Mouse (Mus musculus) neural tube, embryonic 12.5 days (tissue): ENCODE results near the gene Tprn. TPM values are rescaled to one million over a fixed set of nuclear protein-coding genes. Genes with fewer than 3 reads are reported as not detected.

Source experiments
- ATAC-seq: fragments of 200-750 bp; cut with Nextera tagmentation; 2 replicates; pipeline ENCODE4 v1.8.0; 2017; ENCODE audit warnings: low read depth, mild to moderate bottlenecking, moderate TSS enrichment, moderate library complexity; ENCODE audit not compliant: low FRiP score
- H3K27ac ChIP-seq: fragments of 300-500 bp; sonication (generic); 2 replicates; pipeline ENCODE4 v1.5.1; 2016
- H3K27me3 ChIP-seq: fragments of 300-500 bp; sonication (generic); replicated peaks from 2 replicates; pipeline ENCODE4 v1.6.1; 2016; ENCODE audit warnings: mild to moderate bottlenecking
- H3K36me3 ChIP-seq: fragments of 300-500 bp; sonication (generic); 2 replicates; pipeline ENCODE4 v1.6.1; 2016; ENCODE audit warnings: mild to moderate bottlenecking
- H3K4me1 ChIP-seq: fragments of 300-500 bp; sonication (generic); 2 replicates; pipeline ENCODE4 v1.6.1; 2016
- H3K4me2 ChIP-seq: fragments of 300-500 bp; sonication (generic); replicated peaks from 2 replicates; pipeline ENCODE4 v1.6.1; 2016; ENCODE audit warnings: mild to moderate bottlenecking
- H3K4me3 ChIP-seq: fragments of 300-500 bp; sonication (generic); 2 replicates; pipeline ENCODE4 v1.5.1; 2016
- H3K9ac ChIP-seq: fragments of 300-500 bp; sonication (generic); 2 replicates; pipeline ENCODE4 v1.6.1; 2016; ENCODE audit warnings: mild to moderate bottlenecking
- H3K9me3 ChIP-seq: fragments of 300-500 bp; sonication (generic); 2 replicates; pipeline ENCODE4 v1.6.1; 2016; ENCODE audit warnings: mild to moderate bottlenecking
- WGBS: fragments of 180-500 bp; shearing (Covaris S2); methylation state at CpG from one replicate; pipeline ENCODE4 v1.1.7; 2016; 5-methylcytosine and 5-hydroxymethylcytosine counted together
- polyA plus RNA-seq: library from polyadenylated mRNA; unstranded; fragments of >200 nt; fragmentation: Nextera tagmentation; extraction: Ambion mirVana; gene quantifications from 2 replicates; pipeline ENCODE4 v1.2.1, GENCODE M21; 2016

The Tprn gene
- polyA plus RNA-seq, 1 experiment from 2014 or later: 15.2 TPM

DNA sequence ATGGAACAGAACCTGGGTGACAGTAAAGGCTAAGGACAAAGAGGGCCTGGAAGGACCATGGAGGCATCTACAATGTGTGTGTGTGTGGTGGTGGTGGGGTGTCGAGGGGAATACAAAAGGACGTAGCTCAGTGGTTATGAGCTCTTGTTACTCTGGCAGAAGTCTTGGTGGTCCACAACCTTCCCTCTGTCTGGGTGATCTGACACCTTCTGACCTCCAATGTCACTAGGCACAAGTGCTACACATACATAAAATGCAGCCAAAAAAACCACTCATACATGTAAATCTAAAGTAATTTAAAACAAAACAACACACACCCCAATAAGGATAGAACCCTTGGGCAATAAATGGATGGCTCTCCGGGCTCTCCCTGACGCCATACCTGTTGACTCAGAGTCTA, 35.0 kb upstream of the Tprn start:
- H3K27me3 ChIP-seq: peaks cover 9% of the 10 kb centered on the region; the same call in 1 of the 2 replicates
- 91% methylated on average over 4 of the region's 4 CpGs for WGBS
- H3K4me1 ChIP-seq: peaks cover 23% of the 10 kb centered on the region
- no peak for ATAC-seq
- H3K4me2 ChIP-seq: no peak overlapping the region
- no peaks in the 10 kb centered on the region for H3K9me3 ChIP-seq
- no peak overlapping the region for H3K4me3 ChIP-seq
- no peaks in the 10 kb centered on the region for H3K36me3 ChIP-seq
- H3K9ac ChIP-seq: no peak overlapping the region
- no peak overlapping the region for H3K27ac ChIP-seq

- peak overlapping the region; percentile 38 for H3K4me2 ChIP-seq
- 0% methylated on average over 7 of the region's 7 CpGs for WGBS
- peaks cover 19% of the 10 kb centered on the region for H3K4me1 ChIP-seq
- no peak overlapping the region for H3K27ac ChIP-seq
- ATAC-seq: no peak
- H3K9me3 ChIP-seq: no peaks in the 10 kb centered on the region
- peaks cover 9% of the 10 kb centered on the region; the same call in 1 of the 2 replicates for H3K27me3 ChIP-seq
- H3K9ac ChIP-seq: no peak overlapping the region
- H3K36me3 ChIP-seq: no peaks in the 10 kb centered on the region
- no peak overlapping the region for H3K4me3 ChIP-seq
These were observed 34.0 kb upstream of the Tprn start for GRCm38 (mm10) chr2:25228431-25228889.

DNA sequence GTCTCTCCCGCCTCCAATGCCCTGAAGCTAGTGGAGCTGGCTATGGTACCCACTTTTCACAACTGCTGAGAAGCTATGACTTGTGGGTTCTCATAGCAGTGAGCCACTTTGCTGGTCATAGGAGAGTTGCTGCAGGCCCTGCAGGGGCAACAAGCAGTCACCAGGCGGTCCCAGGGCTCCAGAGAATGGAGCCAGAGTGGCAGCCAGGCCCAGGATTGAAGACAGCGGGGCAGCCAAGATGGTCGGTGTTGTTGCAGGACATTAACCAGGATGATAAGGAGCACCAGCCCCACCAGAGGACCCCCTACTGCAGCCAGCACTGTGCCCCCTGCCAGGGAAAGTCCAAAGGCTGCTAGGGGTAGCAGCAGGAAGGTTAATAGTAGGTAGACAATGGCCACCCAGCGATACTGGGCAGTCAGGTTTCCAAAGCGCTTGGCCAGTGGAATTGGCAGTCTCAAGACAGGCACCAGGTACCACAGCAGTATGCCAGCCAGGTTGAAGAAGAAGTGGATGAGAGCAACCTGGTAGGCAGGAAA, 33.4 kb upstream of the Tprn start:
- ATAC-seq: no peak
- Histone ChIP-seq H3K4me2 (peak overlapping the region; percentile 38), H3K4me3 (no peak overlapping the region), H3K27me3 (peaks cover 9% of the 10 kb centered on the region; the same call in 1 of the 2 replicates), H3K9me3 (no peaks in the 10 kb centered on the region), H3K36me3 (no peaks in the 10 kb centered on the region), H3K9ac (no peak overlapping the region), H3K27ac (no peak overlapping the region), H3K4me1 (peaks cover 14% of the 10 kb centered on the region)
- WGBS: 70% methylated on average over 6 of the region's 6 CpGs

- no peak for ATAC-seq
- 84% methylated on average over 5 of the region's 5 CpGs for WGBS
- no peak overlapping the region for H3K9ac ChIP-seq
These were observed 32.8 kb upstream of the Tprn start for GRCm38 (mm10) chr2:25229582-25229981.

DNA sequence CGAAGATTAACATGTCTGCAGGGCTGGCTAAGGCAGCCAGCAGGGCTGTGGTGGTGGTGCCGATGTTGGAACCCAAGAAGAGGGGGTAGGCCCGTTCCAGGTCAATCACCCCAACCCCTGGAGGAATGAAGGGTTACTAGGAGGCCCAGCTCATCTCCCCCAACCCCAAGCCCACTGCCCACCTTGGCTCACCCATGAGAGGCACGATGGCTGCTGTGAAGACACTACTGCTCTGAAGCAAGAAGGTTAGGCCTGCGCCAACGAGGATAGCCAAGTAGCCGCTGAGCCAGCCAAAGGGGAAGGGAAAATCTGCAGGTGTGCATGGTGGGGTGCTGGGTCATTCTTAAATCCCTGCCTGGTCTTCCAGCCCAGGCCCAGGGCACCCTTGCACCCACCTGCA, 31.8 kb upstream of the Tprn start:
- WGBS: 83% methylated on average over 7 of the region's 7 CpGs
- no peak for ATAC-seq
- Histone ChIP-seq H3K4me2 (no peak overlapping the region), H3K9me3 (no peaks in the 10 kb centered on the region), H3K27me3 (peaks cover 9% of the 10 kb centered on the region; the same call in 1 of the 2 replicates), H3K27ac (no peak overlapping the region), H3K36me3 (no peaks in the 10 kb centered on the region), H3K4me1 (peaks cover 10% of the 10 kb centered on the region), H3K9ac (no peak overlapping the region), H3K4me3 (no peak overlapping the region)

More at GRCm38 (mm10) chr2:25229582-25229981, 32.8 kb upstream of the Tprn start:
- H3K4me2 ChIP-seq: no peak overlapping the region
- peaks cover 14% of the 10 kb centered on the region for H3K4me1 ChIP-seq
- H3K36me3 ChIP-seq: no peaks in the 10 kb centered on the region
- H3K4me3 ChIP-seq: no peak overlapping the region
- H3K27me3 ChIP-seq: peaks cover 9% of the 10 kb centered on the region; the same call in 1 of the 2 replicates
- H3K9me3 ChIP-seq: no peaks in the 10 kb centered on the region
- no peak overlapping the region for H3K27ac ChIP-seq

GRCm38 (mm10) chr2:25231038-25231437, 31.4 kb upstream of the Tprn start:
- no peak for ATAC-seq
- Histone ChIP-seq H3K4me3 (no peak overlapping the region), H3K36me3 (no peaks in the 10 kb centered on the region), H3K4me1 (peaks cover 6% of the 10 kb centered on the region), H3K4me2 (no peak overlapping the region), H3K9ac (no peak overlapping the region), H3K27me3 (peaks cover 9% of the 10 kb centered on the region; the same call in 1 of the 2 replicates), H3K9me3 (no peaks in the 10 kb centered on the region), H3K27ac (no peak overlapping the region)
- 59% methylated on average over 12 of the region's 12 CpGs for WGBS

GRCm38 (mm10) chr2:25233421-25233820, 29.0 kb upstream of the Tprn start:
- Histone ChIP-seq H3K4me3 (no peak overlapping the region), H3K27me3 (peaks cover 9% of the 10 kb centered on the region; the same call in 1 of the 2 replicates), H3K4me1 (peaks cover 6% of the 10 kb centered on the region), H3K27ac (no peak overlapping the region), H3K36me3 (no peaks in the 10 kb centered on the region), H3K9ac (no peak overlapping the region), H3K4me2 (no peak overlapping the region), H3K9me3 (no peaks in the 10 kb centered on the region)
- 79% methylated on average over 4 of the region's 4 CpGs for WGBS
- ATAC-seq: no peak

- Histone ChIP-seq H3K27me3 (peaks cover 9% of the 10 kb centered on the region; the same call in 1 of the 2 replicates), H3K4me2 (no peak within 1 kb of the TSS), H3K27ac (no peak within 1 kb of the TSS), H3K9ac (no peak within 1 kb of the TSS), H3K36me3 (no peaks in the 10 kb centered on the region), H3K9me3 (no peaks in the 10 kb centered on the region), H3K4me3 (no peak within 1 kb of the TSS), H3K4me1 (peaks cover 1% of the 10 kb centered on the region)
- 94% methylated on average over 3 of the region's 3 CpGs for WGBS
- ATAC-seq: no peak
These were observed 28.4 kb upstream of the Tprn start, which contains the start of gene Slc34a3 for GRCm38 (mm10) chr2:25234050-25234449. Slc34a3 (minus strand) TSS chr2:25234364.

DNA sequence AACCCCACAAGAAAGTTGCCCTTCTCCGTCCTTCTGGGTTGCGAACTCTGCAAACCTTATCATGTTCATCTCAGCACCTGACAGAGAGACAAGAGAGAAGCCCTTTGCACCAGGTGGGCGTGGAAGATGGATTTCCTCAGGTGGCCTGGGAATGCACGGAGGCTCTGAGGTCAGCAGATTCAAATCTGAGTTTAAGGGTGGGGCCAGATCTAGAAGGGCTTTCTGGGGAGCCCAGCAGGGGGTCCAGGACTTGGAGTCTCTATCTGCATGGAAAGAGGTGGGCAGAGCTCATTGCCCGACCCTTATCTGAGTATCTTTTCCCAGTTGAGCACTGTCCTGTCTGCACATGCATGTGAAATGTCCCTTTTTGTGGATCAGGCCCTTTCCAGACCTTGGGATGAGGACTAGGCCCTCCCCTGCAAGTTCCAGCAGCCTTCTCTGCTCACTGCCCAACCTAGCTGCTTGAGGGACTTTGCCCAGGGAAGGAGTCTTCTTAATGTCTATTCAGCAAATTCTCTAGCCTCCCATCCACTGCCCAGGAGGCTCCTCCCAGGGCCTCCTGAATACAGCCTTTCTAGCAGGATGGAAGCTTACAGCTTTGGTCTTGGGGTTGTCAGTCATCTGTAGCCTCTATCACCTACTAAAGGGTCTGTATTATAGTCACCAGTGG, 27.7 kb upstream of the Tprn start:
- H3K9me3 ChIP-seq: no peaks in the 10 kb centered on the region
- H3K27ac ChIP-seq: no peak overlapping the region
- no peak overlapping the region for H3K4me3 ChIP-seq
- H3K36me3 ChIP-seq: no peaks in the 10 kb centered on the region
- ATAC-seq: no peak
- H3K4me2 ChIP-seq: no peak overlapping the region
- H3K27me3 ChIP-seq: peaks cover 9% of the 10 kb centered on the region; the same call in 1 of the 2 replicates
- no peak overlapping the region for H3K9ac ChIP-seq
- no peaks in the 10 kb centered on the region for H3K4me1 ChIP-seq
- 71% methylated on average over 5 of the region's 5 CpGs for WGBS

DNA sequence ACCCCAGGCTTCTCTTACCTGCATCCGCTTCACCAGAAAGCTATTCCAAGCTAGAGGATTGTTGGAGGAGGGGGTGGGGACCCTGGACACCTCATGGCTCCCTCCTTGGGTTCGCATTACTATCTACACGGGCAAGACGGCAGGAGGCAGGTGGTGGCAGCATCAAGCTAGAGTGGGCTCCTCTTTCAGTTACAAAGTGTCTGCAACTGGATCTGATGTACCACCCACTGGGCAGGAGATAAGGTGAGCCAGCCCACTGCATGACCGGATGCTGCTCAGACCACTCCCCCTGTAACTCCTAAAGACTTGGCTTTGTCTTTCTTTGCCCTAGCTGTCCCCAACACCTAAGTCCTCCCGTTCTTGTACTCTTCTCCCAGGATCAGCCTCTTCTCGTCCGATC, 25.8 kb upstream of the Tprn start, which contains the start of gene Rnf224:
Gene Rnf224, minus strand, starts transcription at position 174 of the 400 bp plus-strand sequence.
- 41% methylated on average over 8 of the region's 8 CpGs for WGBS
- H3K36me3 ChIP-seq: no peaks in the 10 kb centered on the region
- peaks cover 7% of the 10 kb centered on the region for H3K4me1 ChIP-seq
- peaks cover 7% of the 10 kb centered on the region; the same call in 1 of the 2 replicates for H3K27me3 ChIP-seq
- H3K4me3 ChIP-seq: no peak within 1 kb of the TSS
- no peak within 1 kb of the TSS for H3K27ac ChIP-seq
- H3K9ac ChIP-seq: no peak within 1 kb of the TSS
- H3K9me3 ChIP-seq: no peaks in the 10 kb centered on the region
- no peak within 1 kb of the TSS for H3K4me2 ChIP-seq
- no peak for ATAC-seq

- 67% methylated on average over 4 of the region's 4 CpGs for WGBS
- peaks cover 8% of the 10 kb centered on the region for H3K27me3 ChIP-seq
- ATAC-seq: no peak
- H3K4me1 ChIP-seq: peaks cover 15% of the 10 kb centered on the region
- H3K4me2 ChIP-seq: no peak overlapping the region
- no peak overlapping the region for H3K27ac ChIP-seq
- no peak overlapping the region for H3K4me3 ChIP-seq
- H3K9me3 ChIP-seq: no peaks in the 10 kb centered on the region
- no peak overlapping the region for H3K9ac ChIP-seq
- H3K36me3 ChIP-seq: no peaks in the 10 kb centered on the region
These were observed 24.9 kb upstream of the Tprn start for GRCm38 (mm10) chr2:25237522-25237921.

- Histone ChIP-seq H3K36me3 (no peaks in the 10 kb centered on the region), H3K4me1 (peaks cover 21% of the 10 kb centered on the region), H3K4me2 (no peak overlapping the region), H3K4me3 (no peak overlapping the region), H3K27me3 (peaks cover 14% of the 10 kb centered on the region), H3K9ac (no peak overlapping the region), H3K27ac (no peak overlapping the region), H3K9me3 (no peaks in the 10 kb centered on the region)
- no peak for ATAC-seq
These were observed 24.3 kb upstream of the Tprn start for GRCm38 (mm10) chr2:25238106-25238505.
